Mouse (Mus musculus) fibroblast of lung, adult 2 months (primary cell): Measurements from ENCODE around the gene Dctn2.
"Not testable (repeated sequence)": the region's sequence is repeated elsewhere in the genome, so short reads cannot be mapped to it uniquely, and the experiment has no call there.

Experiments used
- DNase-seq: peaks from one replicate; pipeline ENCODE4 v3.0.0-alpha.2; 2011; ENCODE audit warnings: low read depth

Gene Dctn2

GRCm38 (mm10) chr10:127288800-127289572 lies 22.8 kb downstream of the Dctn2 start, which contains the start of gene Mbd6:
Gene Mbd6 (minus strand): TSS chr10:127289018.
- peak; percentile 69 for DNase-seq

- DNase-seq, result peak; percentile 82
These were observed 23.5 kb downstream of the Dctn2 start for GRCm38 (mm10) chr10:127289573-127290191.

GRCm38 (mm10) chr10:127290307-127290929 lies 24.2 kb downstream of the Dctn2 start:
- peak; percentile 99 for DNase-seq

- peak; percentile 30 for DNase-seq
These were observed 25.0 kb downstream of the Dctn2 start for GRCm38 (mm10) chr10:127290930-127291880.

- DNase-seq, result no peak
These were observed 25.9 kb downstream of the Dctn2 start for GRCm38 (mm10) chr10:127291881-127292638.

GRCm38 (mm10) chr10:127292987-127293538 lies 26.9 kb downstream of the Dctn2 start:
- no peak for DNase-seq

GRCm38 (mm10) chr10:127293590-127294113 lies 27.5 kb downstream of the Dctn2 start:
- DNase-seq, result no peak

- no peak for DNase-seq
These were observed 28.8 kb downstream of the Dctn2 start for GRCm38 (mm10) chr10:127294895-127295510.

- no peak for DNase-seq
These were observed 30.0 kb downstream of the Dctn2 start for GRCm38 (mm10) chr10:127295986-127296794.

GRCm38 (mm10) chr10:127297015-127297871 lies 31.1 kb downstream of the Dctn2 start:
- DNase-seq, result no peak

- DNase-seq, result no peak
These were observed 34.2 kb downstream of the Dctn2 start for GRCm38 (mm10) chr10:127300361-127300760.

- no peak for DNase-seq
These were observed 37.0 kb downstream of the Dctn2 start for GRCm38 (mm10) chr10:127303136-127303535.

- not testable (repeated sequence) for DNase-seq
These were observed 43.0 kb downstream of the Dctn2 start for GRCm38 (mm10) chr10:127309167-127309566.

- peak; percentile 29 for DNase-seq
These were observed 44.6 kb downstream of the Dctn2 start for GRCm38 (mm10) chr10:127310523-127311475.

- DNase-seq, result peak; percentile 91
These were observed 45.5 kb downstream of the Dctn2 start, which contains the start of gene Mars for GRCm38 (mm10) chr10:127311476-127312355. Gene Mars (minus strand): TSS chr10:127311786.

- DNase-seq, result peak; percentile 66
These were observed 46.1 kb downstream of the Dctn2 start for GRCm38 (mm10) chr10:127312356-127312676.
